Mouse (Mus musculus) midbrain, embryonic 11.5 days (tissue): ENCODE data around the gene Baiap2l1. TPM values are rescaled to one million over a fixed set of nuclear protein-coding genes. Genes with fewer than 3 reads are reported as not detected.

ENCODE experiments used
- ATAC-seq: fragments of 200-750 bp; cut with Nextera tagmentation; 2 replicates; pipeline ENCODE4 v1.8.0; 2017; ENCODE audit warnings: moderate TSS enrichment, moderate library complexity; ENCODE audit not compliant: low FRiP score
- DNase-seq: peaks from one replicate; pipeline ENCODE4 v3.0.0; 2015; ENCODE audit warnings: low spot score; ENCODE audit errors: missing footprints
- H3K27ac ChIP-seq: fragments of 300-500 bp; sonication (generic); 2 replicates; pipeline ENCODE4 v1.5.1; 2014; ENCODE audit warnings: low read depth, low read length
- H3K27me3 ChIP-seq: fragments of 300-500 bp; sonication (generic); 2 replicates; pipeline ENCODE4 v1.6.1; 2014; ENCODE audit warnings: mild to moderate bottlenecking, low read length, moderate library complexity, mixed read lengths; ENCODE audit not compliant: control insufficient read depth, insufficient read depth
- H3K36me3 ChIP-seq: fragments of 300-500 bp; sonication (generic); 2 replicates; pipeline ENCODE4 v1.6.1; 2014; ENCODE audit warnings: mild to moderate bottlenecking, low read length, moderate library complexity, mixed read lengths; ENCODE audit not compliant: control insufficient read depth, insufficient read depth
- H3K4me1 ChIP-seq: fragments of 300-500 bp; sonication (generic); 2 replicates; pipeline ENCODE4 v1.6.1; 2014; ENCODE audit warnings: low read length; ENCODE audit not compliant: control insufficient read depth, insufficient read depth
- H3K4me2 ChIP-seq: fragments of 300-500 bp; sonication (generic); 2 replicates; pipeline ENCODE4 v1.6.1; 2014; ENCODE audit warnings: mild to moderate bottlenecking, moderate library complexity
- H3K4me3 ChIP-seq: fragments of 300-500 bp; sonication (generic); 2 replicates; pipeline ENCODE4 v1.5.1; 2014; ENCODE audit warnings: low read depth, low read length
- H3K9ac ChIP-seq: fragments of 300-500 bp; sonication (generic); 2 replicates; pipeline ENCODE4 v1.6.1; 2014; ENCODE audit warnings: low read length
- H3K9me3 ChIP-seq: fragments of 300-500 bp; sonication (generic); 2 replicates; pipeline ENCODE4 v1.6.1; 2016; ENCODE audit warnings: low read length; ENCODE audit not compliant: control insufficient read depth
- WGBS: fragments of 180-500 bp; shearing (Covaris S2); extraction: QIAGEN DNeasy Blood & Tissue Kit; methylation state at CpG from one replicate; pipeline ENCODE4 v1.1.7; 2014; 5-methylcytosine and 5-hydroxymethylcytosine counted together
- polyA plus RNA-seq: library from polyadenylated mRNA; unstranded; fragments of >200 nt; fragmentation: Nextera tagmentation; extraction: Ambion mirVana; gene quantifications from 2 replicates; pipeline ENCODE4 v1.2.1, GENCODE M21; 2014

Gene Baiap2l1
- 1.8 and 2.4 TPM in 2 replicates for polyA plus RNA-seq

GRCm38 (mm10) chr5:144357881-144358591, at the start of gene Baiap2l1:
Baiap2l1 (minus strand) TSS chr5:144358112.
- peak within 1 kb of the TSS; percentile 53 for H3K4me3 ChIP-seq
- peaks cover 12% of the 10 kb centered on the region for H3K4me1 ChIP-seq
- WGBS = under 1% methylated on average over 54 of the region's 60 CpGs
- ATAC-seq (peak; percentile 96), DNase-seq (peak; percentile 98)
- peak within 1 kb of the TSS; percentile 49 for H3K9ac ChIP-seq
- peak within 1 kb of the TSS; percentile 96 for H3K4me2 ChIP-seq
- no peak within 1 kb of the TSS for H3K27ac ChIP-seq
- H3K36me3 ChIP-seq = no peaks in the 10 kb centered on the region
- peaks cover 13% of the 10 kb centered on the region for H3K27me3 ChIP-seq
- no peaks in the 10 kb centered on the region for H3K9me3 ChIP-seq

- WGBS = 85% methylated on average over 11 of the region's 11 CpGs
- no peak overlapping the region for H3K4me3 ChIP-seq
- no peaks in the 10 kb centered on the region for H3K9me3 ChIP-seq
- DNase-seq = no peak
- no peak overlapping the region for H3K4me2 ChIP-seq
- H3K27me3 ChIP-seq = no peaks in the 10 kb centered on the region
- no peak for ATAC-seq
- H3K4me1 ChIP-seq = no peaks in the 10 kb centered on the region
- H3K36me3 ChIP-seq = no peaks in the 10 kb centered on the region
- H3K9ac ChIP-seq = no peak overlapping the region
- no peak overlapping the region for H3K27ac ChIP-seq
Observed at GRCm38 (mm10) chr5:144406256-144406655, 48.3 kb upstream of the Baiap2l1 start.

GRCm38 (mm10) chr5:144400821-144401220, 42.9 kb upstream of the Baiap2l1 start:
- Histone ChIP-seq H3K4me3 (no peak overlapping the region), H3K9me3 (no peaks in the 10 kb centered on the region), H3K4me2 (no peak overlapping the region), H3K27me3 (no peaks in the 10 kb centered on the region), H3K36me3 (no peaks in the 10 kb centered on the region), H3K27ac (no peak overlapping the region), H3K9ac (no peak overlapping the region), H3K4me1 (0 out of 2 replicates have a peak, but pooled peaks cover 2% of the 10 kb centered on the region)
- ATAC-seq = no peak
- WGBS = 55% methylated on average over 5 of the region's 5 CpGs
- DNase-seq = no peak

- no peak overlapping the region for H3K9ac ChIP-seq
- no peaks in the 10 kb centered on the region for H3K36me3 ChIP-seq
- no peaks in the 10 kb centered on the region for H3K27me3 ChIP-seq
- ATAC-seq = no peak
- H3K9me3 ChIP-seq = no peaks in the 10 kb centered on the region
- no peak overlapping the region for H3K4me2 ChIP-seq
- 0 out of 2 replicates have a peak, but pooled peaks cover 2% of the 10 kb centered on the region for H3K4me1 ChIP-seq
- H3K27ac ChIP-seq = no peak overlapping the region
- DNase-seq = no peak
- H3K4me3 ChIP-seq = no peak overlapping the region
- WGBS = 58% methylated on average over 7 of the region's 9 CpGs
Observed at GRCm38 (mm10) chr5:144397566-144397965, 39.7 kb upstream of the Baiap2l1 start.

GRCm38 (mm10) chr5:144394142-144394541, 36.2 kb upstream of the Baiap2l1 start:
- no peaks in the 10 kb centered on the region for H3K36me3 ChIP-seq

GRCm38 (mm10) chr5:144387851-144388250, 29.9 kb upstream of the Baiap2l1 start:
- no peaks in the 10 kb centered on the region for H3K4me1 ChIP-seq
- H3K9me3 ChIP-seq = no peaks in the 10 kb centered on the region; the same call in 1 of the 2 replicates
- H3K27me3 ChIP-seq = no peaks in the 10 kb centered on the region
- no peaks in the 10 kb centered on the region for H3K36me3 ChIP-seq
- H3K27ac ChIP-seq = no peak overlapping the region
- H3K4me2 ChIP-seq = no peak overlapping the region
- no peak overlapping the region for H3K4me3 ChIP-seq
- peak; percentile 96 for DNase-seq
- no peak overlapping the region for H3K9ac ChIP-seq
- peak; percentile 63 for ATAC-seq
- 12% methylated on average over 6 of the region's 6 CpGs for WGBS

More at GRCm38 (mm10) chr5:144394142-144394541, 36.2 kb upstream of the Baiap2l1 start:
- ATAC-seq (no peak), DNase-seq (no peak)
- Histone ChIP-seq H3K4me1 (no peaks in the 10 kb centered on the region), H3K9me3 (no peaks in the 10 kb centered on the region; the same call in 1 of the 2 replicates), H3K27ac (no peak overlapping the region), H3K27me3 (no peaks in the 10 kb centered on the region), H3K4me2 (no peak overlapping the region), H3K4me3 (no peak overlapping the region), H3K9ac (no peak overlapping the region)
- 92% methylated on average over 2 of the region's 2 CpGs for WGBS

- Histone ChIP-seq H3K4me1 (no peaks in the 10 kb centered on the region), H3K27ac (no peak overlapping the region), H3K27me3 (no peaks in the 10 kb centered on the region), H3K9ac (no peak overlapping the region), H3K9me3 (no peaks in the 10 kb centered on the region), H3K4me2 (no peak overlapping the region), H3K4me3 (no peak overlapping the region), H3K36me3 (no peaks in the 10 kb centered on the region)
- 63% methylated on average over 3 of the region's 3 CpGs for WGBS
- no peak for ATAC-seq
- no peak for DNase-seq
Observed at GRCm38 (mm10) chr5:144383936-144384335, 26.0 kb upstream of the Baiap2l1 start.

- Histone ChIP-seq H3K27me3 (no peaks in the 10 kb centered on the region), H3K9ac (no peak overlapping the region), H3K4me2 (no peak overlapping the region), H3K4me3 (no peak overlapping the region), H3K4me1 (no peaks in the 10 kb centered on the region), H3K27ac (no peak overlapping the region), H3K9me3 (no peaks in the 10 kb centered on the region), H3K36me3 (no peaks in the 10 kb centered on the region)
- WGBS = 76% methylated on average over 3 of the region's 3 CpGs
- DNase-seq (no peak), ATAC-seq (no peak)
Observed at GRCm38 (mm10) chr5:144381782-144382181, 23.9 kb upstream of the Baiap2l1 start.

GRCm38 (mm10) chr5:144380689-144381088, 22.8 kb upstream of the Baiap2l1 start:
- H3K4me1 ChIP-seq = no peaks in the 10 kb centered on the region
- H3K27ac ChIP-seq = no peak overlapping the region
- WGBS = 94% methylated on average over 7 of the region's 7 CpGs
- no peak overlapping the region for H3K4me2 ChIP-seq
- ATAC-seq (no peak), DNase-seq (no peak)
- no peak overlapping the region for H3K9ac ChIP-seq
- H3K36me3 ChIP-seq = no peaks in the 10 kb centered on the region
- H3K27me3 ChIP-seq = no peaks in the 10 kb centered on the region
- no peak overlapping the region for H3K4me3 ChIP-seq
- H3K9me3 ChIP-seq = no peaks in the 10 kb centered on the region
